Mouse (Mus musculus) brain, embryonic 14.5 days (tissue): ENCODE measurements at regions not wholly inside any gene's neighbourhood (a gene's known extent, or its start where the extent isn't known, plus 50 kb on each side); places are given as distances from the start of the nearest gene placed in this dataset.

Experiments
- CTCF ChIP-seq: fragments of 200-500 bp; IDR thresholded peaks from 2 replicates; pipeline ENCODE4 v1.5.1; 2012; ENCODE audit warnings: inconsistent platforms, mild to moderate bottlenecking, moderate library complexity, borderline replicate concordance; ENCODE audit not compliant: insufficient read depth, insufficient read length; ENCODE audit errors: extremely low read depth
- POLR2A ChIP-seq: fragments of 200-500 bp; IDR thresholded peaks from 2 replicates; pipeline ENCODE4 v1.6.1; 2012; ENCODE audit warnings: mild to moderate bottlenecking, inconsistent platforms, borderline replicate concordance; ENCODE audit not compliant: poor library complexity, insufficient read depth, insufficient read length, severe bottlenecking; ENCODE audit errors: extremely low read depth

DNA sequence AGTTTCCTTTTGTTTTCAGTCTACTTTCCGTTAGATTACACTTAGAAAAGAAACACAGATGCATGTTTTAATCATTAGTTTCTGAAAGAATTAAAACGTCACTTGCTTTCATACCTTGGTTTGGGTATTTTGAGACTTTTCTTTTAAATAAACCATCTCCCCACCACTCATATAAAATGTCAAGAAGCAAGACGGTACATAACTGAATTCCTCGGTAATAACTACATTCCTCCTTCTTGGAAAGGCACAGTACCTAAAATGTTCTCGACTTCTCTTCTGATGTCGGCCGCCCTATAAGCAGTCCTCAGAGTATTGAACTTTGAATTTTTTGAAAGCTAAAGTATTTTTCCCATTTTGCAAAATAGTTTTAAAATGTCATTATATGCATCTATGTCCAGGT lies 430.1 kb upstream of the Ccnh start:
- no peak for TF ChIP-seq CTCF
- TF ChIP-seq POLR2A: no peak
